Comparison of ENCODE assay signal across 22 mouse cellular contexts in genomic region chr13:108084086-108084485, GRCm38 (mm10). TPM values are rescaled to one million over a fixed set of nuclear protein-coding genes. Genes with fewer than 3 reads are reported as not detected.
DNase-seq lines count a peak whose midpoint lies in the region; ATAC-seq and TF ChIP-seq lines count a peak whose summit lies in the region.
"Had no signal": no experiment of that assay in that cellular context is flagged by ENCODE, and none has a peak within 500 bp of the region (broad histone marks: within the 10 kb centered on the region; RNA-seq: fewer than 3 reads in every experiment).

No protein-coding gene starts in this region.

- no peak overlapping the region for H3K4me3 ChIP-seq in embryonic facial prominence, embryonic 14.5 days (ENCODE audit: low read depth, low read length)
- H3K4me3 ChIP-seq in embryonic facial prominence, embryonic 10.5 days = no peak overlapping the region
- no peak overlapping the region for H3K4me3 ChIP-seq in stomach, postnatal 0 days (ENCODE audit: low read depth, low read length)
- H3K4me3 ChIP-seq: forebrain, embryonic 12.5 days; heart, embryonic 13.5 days; hindbrain, embryonic 13.5 days; kidney, embryonic 15.5 days had no signal

- no peaks in the 10 kb centered on the region for H3K27me3 ChIP-seq in embryonic facial prominence, embryonic 14.5 days (replicated peaks; ENCODE audit: control insufficient read depth, insufficient read depth, low read length)
- no peaks in the 10 kb centered on the region for H3K27me3 ChIP-seq in embryonic facial prominence, embryonic 10.5 days (replicated peaks; ENCODE audit: low read depth, poor library complexity, severe bottlenecking)
- no peaks in the 10 kb centered on the region for H3K27me3 ChIP-seq in stomach, postnatal 0 days (ENCODE audit: control insufficient read depth, insufficient read depth, low read length)
- H3K27me3 ChIP-seq: CH12.LX; forebrain, embryonic 12.5 days; heart, embryonic 13.5 days; hindbrain, embryonic 13.5 days; kidney, embryonic 15.5 days; Patski had no signal

- H3K4me2 ChIP-seq in embryonic facial prominence, embryonic 14.5 days (ENCODE audit: low read depth, low read length) = no peak overlapping the region
- no peak overlapping the region for H3K4me2 ChIP-seq in stomach, postnatal 0 days (replicated peaks; ENCODE audit: low read depth)
- H3K4me2 ChIP-seq: forebrain, embryonic 12.5 days; heart, embryonic 13.5 days; hindbrain, embryonic 13.5 days; kidney, embryonic 15.5 days had no signal

- H3K36me3 ChIP-seq in embryonic facial prominence, embryonic 14.5 days (ENCODE audit: control insufficient read depth, insufficient read depth, low read length) = no peaks in the 10 kb centered on the region
- H3K36me3 ChIP-seq in embryonic facial prominence, embryonic 10.5 days (replicated peaks) = no peaks in the 10 kb centered on the region
- no peaks in the 10 kb centered on the region for H3K36me3 ChIP-seq in stomach, postnatal 0 days (ENCODE audit: control insufficient read depth, insufficient read depth, low read length)
- H3K36me3 ChIP-seq: forebrain, embryonic 12.5 days; heart, embryonic 13.5 days; hindbrain, embryonic 13.5 days had no signal

- H3K9me3 ChIP-seq in embryonic facial prominence, embryonic 14.5 days (ENCODE audit: control insufficient read depth, low read length) = no peaks in the 10 kb centered on the region
- H3K9me3 ChIP-seq in embryonic facial prominence, embryonic 10.5 days = no peaks in the 10 kb centered on the region
- H3K9me3 ChIP-seq in stomach, postnatal 0 days (ENCODE audit: control insufficient read depth, low read length) = no peaks in the 10 kb centered on the region
- H3K9me3 ChIP-seq: forebrain, embryonic 12.5 days; heart, embryonic 13.5 days; hindbrain, embryonic 13.5 days; kidney, embryonic 15.5 days had no signal

- WGBS in embryonic facial prominence, embryonic 14.5 days = 77% methylated on average over 4 of the region's 4 CpGs
- 93% methylated on average over 4 of the region's 4 CpGs for WGBS in embryonic facial prominence, embryonic 10.5 days
- 88% methylated on average over 4 of the region's 4 CpGs for WGBS in stomach, postnatal 0 days

- TF ChIP-seq CTCF in stomach, postnatal 0 days (IDR thresholded peaks at IDR 0.05; ENCODE audit: low read depth) = no peak

- no peak overlapping the region for H3K9ac ChIP-seq in embryonic facial prominence, embryonic 14.5 days (ENCODE audit: low read depth, low read length)
- no peak overlapping the region for H3K9ac ChIP-seq in stomach, postnatal 0 days (ENCODE audit: low read length)
- H3K9ac ChIP-seq: forebrain, embryonic 12.5 days; heart, embryonic 13.5 days; hindbrain, embryonic 13.5 days; kidney, embryonic 15.5 days had no signal

- DNase-seq in embryonic facial prominence, embryonic 14.5 days (ENCODE audit: low spot score) = peak; percentile 62
- DNase-seq in embryonic facial prominence, embryonic 10.5 days (ENCODE audit: low spot score) = no peak
- DNase-seq in 416B (ENCODE audit: low read depth) = peak; percentile 19
- peak; percentile 23 for DNase-seq in cerebellum, adult 11-12 months
- peak; percentile 32 for DNase-seq in cerebellum, adult 9-11 months
- DNase-seq in stomach, postnatal 0 days (ENCODE audit: low spot score) = no peak
- no peak for DNase-seq in adrenal gland, adult (ENCODE audit: inconsistent age in 2 of 2, low spot score in 1 of 2)
- DNase-seq in urinary bladder, adult 18-20 months (ENCODE audit: low spot score in 2 of 2) = no peak
- DNase-seq: adrenal gland, adult 2 months; adrenal gland, postnatal 25 days; gastrocnemius, postnatal 25 days; heart, postnatal 4 days; kidney, adult 2 months had no signal

- H3K4me1 ChIP-seq in embryonic facial prominence, embryonic 14.5 days (ENCODE audit: control insufficient read depth, insufficient read depth, low read length) = no peaks in the 10 kb centered on the region
- H3K4me1 ChIP-seq in embryonic facial prominence, embryonic 10.5 days = no peaks in the 10 kb centered on the region
- no peaks in the 10 kb centered on the region for H3K4me1 ChIP-seq in stomach, postnatal 0 days (replicated peaks; ENCODE audit: control insufficient read depth, insufficient read depth)
- H3K4me1 ChIP-seq: forebrain, embryonic 12.5 days; heart, embryonic 13.5 days; hindbrain, embryonic 13.5 days; kidney, embryonic 15.5 days had no signal

- no peak overlapping the region for H3K27ac ChIP-seq in embryonic facial prominence, embryonic 14.5 days (replicated peaks; ENCODE audit: low read depth, low read length)
- no peak overlapping the region for H3K27ac ChIP-seq in embryonic facial prominence, embryonic 10.5 days (replicated peaks)
- H3K27ac ChIP-seq in stomach, postnatal 0 days (replicated peaks) = no peak overlapping the region
- H3K27ac ChIP-seq: forebrain, embryonic 12.5 days; heart, embryonic 13.5 days; hindbrain, embryonic 13.5 days; kidney, embryonic 15.5 days had no signal

- peak; percentile 22; the same call in 1 of the 2 replicates for ATAC-seq in embryonic facial prominence, embryonic 14.5 days (ENCODE audit: low read depth)
- no peak for ATAC-seq in stomach, postnatal 0 days (ENCODE audit: low FRiP score, low TSS enrichment)
- ATAC-seq: activated CD4-positive, CD25-positive, alpha-beta regulatory T cell, adult 4 months; forebrain, embryonic 16.5 days; intestine, embryonic 16.5 days; Patski had no signal

- TF ChIP-seq EP300 in stomach, postnatal 0 days (optimal IDR thresholded peaks at IDR 0.05) = no peak

RNA-seq across cellular contexts. Expression of gene Smim15, which starts 39.8 kb away (rescaled TPM):
- 56.5 and 57.1 TPM in 2 replicates for polyA plus RNA-seq in embryonic facial prominence, embryonic 14.5 days (2014; fragmentation: Nextera tagmentation; extraction: Ambion mirVana)
- polyA plus RNA-seq in embryonic facial prominence, embryonic 10.5 days (2016; fragmentation: Nextera tagmentation; extraction: Ambion mirVana) = 51.6 and 55.2 TPM in 2 replicates
- 46.5 and 49.2 TPM in 2 replicates for polyA plus RNA-seq in stomach, postnatal 0 days (2015; fragmentation: Nextera tagmentation; extraction: Ambion mirVana)

Comparison
In these comparisons a context has a peak if more than half of its experiments do, and no peak if none do; other contexts are left out.
1. DNase-seq: peak in embryonic facial prominence, embryonic 14.5 days (single experiment), 416B (single experiment), cerebellum, adult 11-12 months (single experiment) and cerebellum, adult 9-11 months (single experiment); none in embryonic facial prominence, embryonic 10.5 days (single experiment), stomach, postnatal 0 days (single experiment), adrenal gland, adult (0 of 2) and urinary bladder, adult 18-20 months (0 of 2).